Mouse (Mus musculus) layer of hippocampus, adult 11-12 months (tissue): ENCODE measurements at regions not wholly inside any gene's neighbourhood (a gene's known extent, or its start where the extent isn't known, plus 50 kb on each side); places are given as distances from the start of the nearest gene placed in this dataset.

Experiments used
- DNase-seq: peaks from one replicate; pipeline ENCODE4 v3.0.0; 2022; ENCODE audit warnings: low spot score

DNA sequence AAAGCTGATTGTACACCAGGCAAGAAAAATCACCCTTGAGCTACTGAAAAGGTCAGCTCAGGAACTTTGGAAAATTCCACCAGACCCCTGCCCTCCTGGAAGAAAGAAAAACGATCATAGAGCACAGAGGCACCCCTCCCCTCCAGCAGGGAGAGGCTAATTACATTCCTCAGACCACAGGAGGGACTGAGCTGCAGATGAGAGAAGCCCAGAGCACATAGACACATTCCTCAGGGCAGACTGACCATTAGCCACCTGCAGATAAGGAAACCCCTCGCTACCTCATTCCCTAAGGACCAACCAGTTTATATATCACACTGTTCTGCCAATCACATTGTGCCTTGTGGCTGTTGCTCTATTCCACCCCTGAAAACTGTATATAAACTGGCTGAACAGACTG, 230.3 kb downstream of the Parp8 start:
- DNase-seq, result no peak

DNA sequence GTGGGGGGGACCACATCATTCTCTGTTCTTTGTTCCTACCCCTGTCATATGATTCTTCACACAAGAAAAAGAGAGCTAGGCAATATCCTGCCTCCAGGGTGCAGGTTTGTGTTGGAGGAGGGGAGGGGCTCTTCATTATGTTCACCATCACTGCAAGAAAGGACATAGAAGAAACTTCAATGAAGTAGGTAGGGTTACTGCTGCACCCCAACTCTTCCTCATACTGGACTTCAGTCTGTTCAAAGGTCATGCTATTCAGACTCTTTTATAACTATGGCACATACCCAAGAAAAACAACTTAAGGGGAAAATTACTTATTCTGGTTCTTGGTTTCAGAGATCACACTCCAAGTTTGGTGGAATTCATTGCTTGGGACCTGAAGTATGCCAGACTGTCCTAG, 243.7 kb downstream of the Parp8 start:
- no peak for DNase-seq

DNA sequence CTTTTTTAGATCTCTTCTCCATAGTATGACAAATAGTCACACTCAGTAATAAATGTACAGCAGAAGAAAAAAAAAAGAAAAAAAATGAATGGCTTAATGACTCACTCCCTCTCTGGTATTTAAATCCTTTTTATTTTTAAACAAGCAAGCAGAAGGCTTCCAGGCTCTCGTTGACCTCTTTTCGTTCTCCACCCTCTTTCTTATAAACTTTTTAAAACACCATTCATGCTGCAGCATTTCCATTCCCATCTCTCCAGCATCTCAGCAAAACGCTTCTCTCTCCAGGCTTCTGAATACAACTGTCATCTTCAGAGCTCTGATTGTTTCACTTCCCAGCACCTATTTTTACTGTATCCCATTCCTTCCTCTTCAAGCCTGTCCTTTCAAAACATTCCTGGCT, 259.8 kb downstream of the Parp8 start:
- no peak for DNase-seq

DNA sequence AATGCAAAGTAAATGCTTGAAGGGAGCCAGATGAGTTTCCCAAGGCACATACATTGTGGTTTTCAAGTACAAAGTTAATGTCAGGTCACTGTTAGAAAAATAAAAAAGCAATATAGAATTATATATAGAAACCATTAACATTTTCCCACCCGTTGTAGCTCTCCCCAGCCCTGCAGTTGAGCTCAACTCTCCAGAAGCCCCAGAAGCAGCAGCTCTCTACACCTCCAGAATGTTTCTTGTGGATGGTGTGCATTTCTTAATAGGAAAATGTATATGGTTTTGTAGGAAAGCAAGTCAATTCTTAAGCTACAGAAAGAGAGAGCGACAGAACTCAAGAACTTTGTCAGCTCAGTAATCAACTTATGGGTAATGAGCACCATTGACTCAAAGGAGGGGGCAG, 265.4 kb downstream of the Parp8 start:
- DNase-seq, result no peak

DNA sequence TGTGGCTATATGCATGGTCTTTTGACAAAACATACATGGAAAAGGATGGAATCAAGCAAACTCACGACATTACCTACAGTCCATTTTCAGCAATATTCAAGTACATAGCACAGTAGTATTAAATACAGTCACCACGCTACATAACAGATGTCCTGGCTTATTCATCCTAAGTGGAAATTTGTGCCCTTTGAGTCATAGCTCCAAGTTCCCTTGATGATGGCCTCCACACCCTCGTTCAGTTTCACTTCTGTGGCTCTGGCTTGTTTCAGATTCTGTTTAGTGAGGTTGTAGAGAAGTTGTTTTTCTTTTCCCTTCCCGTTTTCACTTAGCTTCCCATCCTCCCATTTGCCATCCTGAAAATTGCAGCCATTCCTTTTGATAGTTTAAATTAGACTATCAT, 284.5 kb downstream of the Parp8 start:
- DNase-seq, result no peak

DNA sequence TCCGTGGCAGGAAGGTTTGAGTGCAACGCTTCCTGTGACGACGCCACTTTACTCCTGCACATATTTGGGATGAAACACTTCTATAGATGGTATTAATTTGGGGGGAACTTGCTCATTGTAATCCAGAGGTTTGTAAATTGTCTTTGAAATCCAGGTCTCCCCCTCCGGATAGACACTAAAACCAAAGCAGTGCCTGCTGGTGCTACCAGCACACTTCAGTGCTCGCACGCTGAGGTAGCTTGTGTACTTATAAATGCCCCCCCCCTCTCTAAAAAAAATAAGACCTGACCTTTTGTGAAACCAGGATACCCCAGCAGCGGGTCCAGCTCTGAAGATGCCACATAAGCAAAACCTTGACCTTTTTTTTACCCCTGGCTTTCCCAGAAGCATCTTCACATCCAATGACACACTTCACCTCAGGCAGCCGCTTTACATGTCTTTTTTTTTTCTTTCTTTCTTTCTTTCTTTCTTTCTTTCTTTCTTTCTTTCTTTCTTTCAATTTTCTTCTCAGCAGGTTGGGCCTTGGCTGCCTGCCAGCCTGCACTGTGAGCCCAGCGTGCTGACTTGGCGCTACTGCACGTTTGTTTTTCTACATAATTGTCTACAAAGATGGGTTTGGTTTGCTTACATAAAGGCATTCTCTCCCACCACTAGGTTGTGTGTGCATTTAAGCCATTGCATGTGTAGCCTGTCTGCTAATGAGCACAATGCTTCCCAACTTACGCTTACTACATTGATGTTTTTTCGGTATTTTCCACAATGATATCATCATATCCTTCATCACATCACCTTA, 301.8 kb downstream of the Parp8 start:
- DNase-seq, result no peak

DNA sequence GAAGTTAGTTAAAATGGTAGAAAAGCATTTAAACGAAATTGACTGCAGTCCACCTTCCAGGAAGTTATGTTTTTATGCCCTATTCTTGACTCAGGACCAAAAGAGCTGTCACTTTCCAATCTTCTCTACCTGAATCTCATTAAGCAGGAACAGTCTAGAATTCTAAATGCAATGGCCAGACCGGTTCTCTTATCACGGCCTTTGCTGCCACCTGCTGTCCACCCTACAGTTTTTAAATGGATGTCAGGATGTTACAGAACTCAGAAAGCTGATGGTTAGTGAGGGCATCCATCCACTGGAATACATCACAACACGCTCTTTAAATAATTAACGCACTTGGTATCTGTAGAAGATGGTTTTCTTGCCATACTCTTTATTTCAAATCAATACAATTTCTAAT, 310.5 kb downstream of the Parp8 start:
- DNase-seq, result peak; percentile 53

DNA sequence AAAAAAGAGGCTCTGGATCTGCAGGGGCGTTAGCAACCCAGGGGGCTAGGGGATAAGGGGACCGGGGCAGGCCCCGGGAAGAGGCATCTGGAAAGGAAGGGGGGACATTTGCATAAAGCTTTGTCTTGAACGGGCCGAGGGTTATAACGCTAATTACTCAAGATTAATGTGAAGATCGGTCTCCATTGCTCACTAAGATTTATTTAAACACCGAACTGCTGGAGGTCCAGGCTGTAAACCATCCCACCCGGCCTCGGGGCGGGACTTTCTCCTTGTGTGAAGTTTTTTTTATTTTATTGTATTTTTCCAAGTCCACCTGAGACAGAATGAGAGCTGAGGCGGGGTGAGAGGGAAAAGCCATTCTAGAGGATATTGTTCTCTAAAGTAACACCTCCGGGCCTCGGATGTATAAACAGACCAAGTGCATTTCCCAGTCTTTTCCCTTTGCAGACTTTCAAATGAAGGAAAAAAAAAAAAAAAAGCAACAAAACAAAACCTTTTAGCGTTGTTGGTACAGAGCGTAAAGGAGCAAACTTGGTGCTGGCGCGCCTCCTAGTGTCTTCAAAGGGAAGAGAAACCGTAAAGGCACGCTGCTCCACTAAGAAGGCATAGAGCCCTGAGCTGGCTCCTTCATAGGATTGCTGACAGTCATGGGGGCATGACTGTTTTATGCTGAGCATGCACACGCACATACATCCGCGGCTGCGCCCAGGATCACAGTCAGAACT, 313.3 kb downstream of the Parp8 start:
- DNase-seq, result peak; percentile 68

DNA sequence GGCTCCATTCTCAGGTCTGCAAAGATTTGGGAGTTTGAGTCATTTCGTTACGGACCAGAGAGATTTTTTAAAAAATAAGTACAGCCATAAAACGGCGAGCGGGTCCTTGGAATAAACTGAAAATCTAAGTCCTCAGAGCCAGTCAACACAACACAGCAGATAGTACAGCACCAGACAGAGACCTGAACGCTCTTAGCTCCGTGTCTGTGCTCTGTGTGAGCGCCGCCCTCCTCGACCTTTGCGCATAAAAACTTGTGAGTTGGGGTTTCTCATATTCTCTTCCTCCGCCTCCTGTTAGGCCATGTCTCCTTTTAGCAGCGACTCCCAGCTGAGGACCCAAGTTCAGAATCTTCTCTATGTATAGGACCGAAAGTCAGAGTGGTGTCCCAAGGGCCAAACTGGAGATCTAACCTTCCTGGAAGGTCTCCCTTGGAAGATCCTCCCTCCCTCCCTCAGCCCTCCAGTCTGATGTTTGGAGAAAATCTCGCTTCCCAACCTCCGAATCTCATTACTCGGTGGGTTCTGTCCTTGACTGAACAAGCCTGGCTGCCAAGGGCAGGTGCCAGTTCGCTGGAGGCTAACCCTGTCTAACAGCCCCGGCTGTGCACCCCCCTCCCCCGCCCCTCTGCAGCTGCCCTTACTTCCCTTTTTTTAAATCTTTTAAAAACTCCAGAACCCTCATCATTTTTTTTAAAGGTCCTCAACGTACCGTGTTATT, 314.0 kb downstream of the Parp8 start:
- DNase-seq, result no peak

DNA sequence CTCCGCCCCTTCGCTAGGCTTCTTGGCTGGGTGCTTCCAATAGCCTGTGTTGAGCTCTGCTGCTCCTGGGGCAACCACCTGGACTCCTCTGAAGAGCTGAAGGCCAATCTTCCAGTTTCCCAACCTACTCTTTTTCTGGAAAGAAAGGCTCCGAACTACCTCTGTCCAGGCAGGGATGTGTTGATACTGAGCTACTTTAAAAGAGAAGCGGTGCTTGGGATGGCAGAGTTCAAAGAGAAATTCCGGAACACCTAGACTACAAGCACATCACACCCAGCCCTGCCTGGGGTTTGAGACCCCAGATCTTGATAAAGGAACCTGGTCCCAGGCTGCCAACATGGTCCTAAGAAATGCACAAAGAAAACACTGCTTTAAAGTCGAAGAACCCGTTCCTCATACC, 315.7 kb downstream of the Parp8 start:
- no peak for DNase-seq

DNA sequence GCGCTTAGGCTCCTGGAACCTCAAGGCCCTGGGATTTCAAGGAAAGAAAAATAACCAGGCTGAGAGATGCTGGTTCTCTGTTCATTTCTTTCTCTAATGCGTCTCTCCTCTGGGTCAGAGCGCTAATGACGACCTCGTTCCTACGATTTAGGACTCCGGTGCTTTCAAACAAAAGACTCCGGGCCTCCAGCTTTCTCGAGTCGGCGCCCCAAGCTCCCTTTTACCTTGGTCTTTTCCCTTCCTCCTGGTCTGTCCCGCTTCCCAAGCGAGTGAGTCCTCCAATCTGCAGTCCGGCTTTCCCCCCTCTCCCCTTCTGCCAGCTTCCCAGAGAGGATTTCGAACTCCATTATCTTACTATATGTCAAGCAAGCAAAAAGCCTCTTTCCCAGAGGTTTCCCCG, 316.5 kb downstream of the Parp8 start:
- DNase-seq, result no peak

DNA sequence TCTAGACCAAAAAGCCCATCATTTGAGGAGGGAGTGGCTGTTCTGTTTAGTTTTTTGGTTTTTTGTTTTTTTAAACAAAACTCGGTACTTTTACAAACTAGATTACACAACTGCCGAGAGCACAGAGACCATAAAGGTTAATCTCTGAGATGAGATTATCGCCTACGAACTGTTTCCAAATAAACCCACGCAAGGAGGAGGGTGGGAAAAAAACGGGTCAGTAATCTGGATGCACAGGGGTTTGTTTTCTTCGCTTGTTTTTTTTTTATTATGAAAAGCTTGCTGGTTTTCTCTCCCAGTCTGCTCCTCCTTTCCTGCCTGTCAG, 316.9 kb downstream of the Parp8 start:
- DNase-seq, result no peak

DNA sequence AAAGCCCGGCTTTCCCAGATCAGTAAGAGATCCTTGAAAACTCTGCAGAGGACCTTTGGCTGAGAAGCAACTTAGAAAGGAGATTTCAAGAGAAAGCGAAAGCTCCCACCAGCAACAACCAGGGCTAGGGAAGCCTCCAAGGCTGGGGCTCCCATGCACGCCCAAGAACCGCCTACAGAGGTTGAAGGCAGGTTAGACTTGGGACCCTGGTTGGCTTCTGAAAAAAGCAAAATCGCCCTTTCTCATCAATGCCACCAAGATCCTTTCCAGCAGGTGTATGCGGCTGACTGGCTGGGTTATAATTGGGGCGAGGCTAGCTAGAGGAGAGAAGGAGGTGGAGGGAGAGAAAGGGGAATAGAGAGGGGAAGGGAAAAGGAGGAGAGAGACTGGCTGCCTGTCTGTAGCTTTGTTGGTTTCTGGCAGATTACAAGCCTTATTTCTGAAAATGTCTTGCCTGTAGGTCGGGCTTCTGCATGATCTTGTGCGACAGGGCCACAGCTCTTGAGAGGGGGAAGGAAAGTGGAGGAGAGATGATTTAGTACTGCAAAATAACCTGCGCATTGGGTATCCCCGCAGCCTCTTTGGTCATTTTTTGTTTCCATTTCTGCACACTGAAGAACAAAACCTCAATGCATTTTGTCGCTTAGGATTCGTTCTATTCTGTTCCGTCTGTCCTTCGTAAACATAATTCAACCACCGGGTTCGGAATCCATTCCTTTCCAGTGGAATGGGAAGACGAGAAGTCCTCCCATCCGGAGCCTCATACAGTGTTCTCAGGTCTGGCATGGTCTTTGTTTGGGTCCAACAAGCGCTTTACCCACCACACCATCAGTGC, 317.5 kb downstream of the Parp8 start:
- no peak for DNase-seq

DNA sequence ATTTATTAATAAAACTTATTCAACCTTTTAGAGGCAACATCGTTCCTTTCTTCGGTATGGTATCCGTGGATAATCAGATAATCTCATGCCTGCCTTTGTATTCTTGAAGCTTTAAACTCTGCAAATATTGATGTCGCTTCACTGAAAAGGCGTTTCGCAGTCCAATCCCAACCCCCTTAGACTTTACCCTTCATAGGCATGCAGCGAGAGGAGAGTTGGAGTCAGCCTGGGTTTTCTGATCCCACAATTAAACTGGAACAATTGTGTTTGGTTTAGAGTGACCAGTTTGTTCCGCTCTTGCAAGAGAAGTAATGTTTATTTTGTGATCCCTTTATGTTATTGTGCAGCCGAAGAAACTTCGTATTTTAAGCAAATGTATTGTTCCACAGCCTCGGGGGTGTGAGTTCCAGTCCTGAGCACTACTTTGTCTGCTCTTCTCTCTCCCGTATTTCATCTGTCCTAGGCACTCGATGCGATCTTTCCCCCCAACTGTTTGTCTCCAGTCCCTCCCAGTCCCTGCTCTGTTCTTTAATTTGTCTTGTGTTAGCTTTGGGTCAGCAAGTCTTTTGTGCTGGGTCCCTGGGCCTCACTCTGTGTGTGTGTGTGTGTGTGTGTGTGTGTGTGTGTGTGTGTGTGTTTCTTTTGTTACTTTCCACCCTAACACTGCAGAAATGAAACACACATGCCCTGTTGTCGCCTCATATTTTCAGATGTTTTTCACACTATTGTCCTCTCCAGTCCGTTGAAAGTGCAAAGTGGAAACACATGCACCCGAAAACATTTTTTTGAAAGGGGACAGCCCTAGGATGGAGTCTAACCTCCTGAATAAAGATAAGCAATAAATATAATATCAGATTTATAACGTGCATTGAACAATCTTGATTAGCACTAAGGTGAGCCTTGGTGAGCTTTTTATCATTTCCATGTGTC, 318.7 kb downstream of the Parp8 start:
- no peak for DNase-seq

DNA sequence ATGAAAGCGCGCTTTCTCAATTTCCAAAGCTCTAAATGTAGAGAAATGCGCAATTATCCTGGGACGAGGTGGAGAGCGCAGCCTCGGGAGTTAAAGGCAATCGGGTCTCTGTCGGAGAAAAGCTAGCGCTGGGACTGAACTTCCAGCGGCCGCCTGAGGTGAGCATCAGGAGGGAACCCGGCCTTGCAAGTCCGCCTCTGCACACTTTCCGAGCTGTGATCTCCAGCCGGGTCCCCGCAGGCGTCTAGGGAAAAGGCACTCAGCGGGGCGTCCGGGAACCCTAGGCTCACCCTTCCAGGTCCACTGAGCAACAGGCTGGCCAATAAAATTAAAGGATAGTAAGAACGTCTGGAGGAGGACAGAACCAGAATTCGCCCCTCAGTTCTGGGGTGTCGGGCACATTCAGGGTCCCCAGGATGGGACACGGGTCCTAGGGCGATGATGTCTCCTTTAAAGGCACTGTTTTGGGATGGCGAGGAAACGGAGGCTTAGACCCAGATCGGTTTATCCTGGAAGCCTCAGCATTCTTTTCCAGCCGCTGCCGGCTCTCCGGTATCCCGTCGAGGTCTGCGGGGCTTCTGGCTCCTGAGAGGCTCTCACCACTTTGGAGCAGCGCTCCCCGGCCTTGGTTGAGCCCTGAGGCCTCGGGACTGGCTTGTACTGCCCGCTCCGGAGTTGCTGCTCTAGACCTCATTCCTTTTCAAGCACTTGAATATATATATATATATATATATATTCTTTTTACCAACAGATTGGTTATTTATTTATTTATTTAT, 319.5 kb downstream of the Parp8 start:
- DNase-seq, result no peak

DNA sequence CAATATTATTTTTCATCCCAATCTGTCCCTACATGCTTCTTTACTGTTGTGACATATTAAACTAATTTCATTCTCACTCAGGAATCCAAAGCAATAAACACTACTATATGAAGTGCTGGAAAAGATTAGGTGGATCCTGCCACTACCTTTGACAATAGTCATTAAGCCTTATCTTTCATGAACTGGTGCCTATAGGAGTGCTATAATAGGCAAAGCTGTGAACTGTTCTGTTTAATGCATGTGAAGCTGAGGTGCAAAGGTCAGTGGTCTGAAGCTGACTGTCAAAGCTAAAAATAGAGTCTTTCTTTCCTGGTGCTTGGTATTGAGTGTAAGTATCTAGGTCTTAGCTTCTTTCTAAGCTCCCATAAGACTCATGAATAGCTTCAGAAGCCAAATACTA, 336.6 kb downstream of the Parp8 start:
- DNase-seq, result no peak
